Mouse (Mus musculus): Measurements from ENCODE around the gene Pigr. TPM values are rescaled to one million over a fixed set of nuclear protein-coding genes. Genes with fewer than 3 reads are reported as not detected.

Pigr gene
- polyA plus RNA-seq, 1 experiment: 5.1 TPM

DNA sequence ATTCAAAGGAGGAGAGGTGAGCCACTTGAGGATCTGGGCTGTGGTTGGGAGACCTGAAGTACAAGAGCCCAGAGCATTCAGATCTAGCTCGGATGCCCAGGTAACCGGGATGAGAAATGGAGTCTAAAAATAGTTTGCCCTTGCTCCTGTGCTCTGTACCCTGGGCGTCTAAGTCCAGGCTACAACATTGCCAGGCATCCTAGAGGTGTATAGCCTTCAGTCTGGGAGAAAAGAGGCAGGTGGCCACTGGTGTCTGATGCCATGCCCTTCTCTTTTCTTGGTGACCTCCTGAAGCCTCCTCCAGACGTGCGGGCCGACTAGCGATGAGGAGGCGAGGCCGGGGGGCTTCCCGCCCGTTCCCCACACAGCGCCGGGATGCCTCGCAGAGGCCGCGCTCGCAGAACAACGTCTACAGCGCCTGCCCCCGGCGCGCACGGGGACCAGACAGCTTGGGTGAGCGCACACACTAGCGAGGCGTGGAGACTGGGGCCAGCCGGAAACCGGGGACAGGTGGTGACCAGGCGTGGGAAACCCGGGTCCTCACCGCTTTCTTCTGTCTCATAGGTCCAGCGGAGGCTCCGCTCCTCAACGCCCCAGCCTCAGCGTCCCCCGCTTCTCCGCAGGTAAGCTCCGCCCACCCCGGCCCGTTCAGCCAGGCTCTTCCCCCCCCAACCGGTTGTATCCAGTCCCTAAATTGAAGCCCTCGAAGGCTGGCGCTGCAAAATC lies 51.6 kb downstream of the Pigr start:
- DNase-seq (ENCODE audit: low spot score): peak; percentile 29

DNA sequence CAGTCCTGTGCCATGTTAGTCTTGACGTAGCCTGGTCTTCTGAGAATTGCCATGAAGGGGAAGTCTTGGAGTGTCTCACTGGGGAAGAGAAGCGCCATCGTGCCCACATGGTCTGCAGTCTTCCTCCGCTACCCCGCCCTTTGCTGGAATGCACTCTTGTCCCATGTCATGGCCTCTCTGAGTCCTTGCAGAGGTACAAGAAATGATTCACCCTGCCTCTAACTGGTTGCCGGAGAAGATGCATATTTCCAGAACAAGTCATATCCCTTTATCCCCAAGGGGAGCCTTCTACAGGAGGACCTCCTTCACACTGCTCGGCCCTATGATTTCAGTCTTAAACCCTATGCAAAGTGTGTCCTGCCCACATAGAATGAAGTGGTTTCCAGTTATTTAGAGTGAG lies 53.4 kb downstream of the Pigr start:
- DNase-seq (ENCODE audit: low spot score): no peak

DNA sequence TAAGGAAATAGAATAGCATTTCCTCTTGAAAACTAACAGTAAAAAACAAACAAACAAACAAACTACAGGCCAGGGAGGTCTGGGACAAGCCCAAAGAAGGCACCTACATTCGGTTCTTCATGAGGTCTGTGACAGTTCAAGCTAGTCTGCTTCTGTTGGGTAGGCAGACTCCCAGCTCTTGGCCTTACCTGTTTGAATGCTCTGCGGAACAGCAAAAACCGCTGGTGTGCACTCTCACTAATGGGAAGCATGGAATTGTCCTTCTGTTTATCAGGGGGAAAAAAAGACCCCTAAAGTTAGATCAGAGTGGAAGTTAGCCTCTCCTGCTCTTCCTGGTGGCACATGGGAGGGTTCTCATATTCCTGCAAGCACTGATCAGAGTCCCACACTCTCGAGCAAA lies 56.7 kb downstream of the Pigr start:
- no peak for DNase-seq (ENCODE audit: low spot score)

DNA sequence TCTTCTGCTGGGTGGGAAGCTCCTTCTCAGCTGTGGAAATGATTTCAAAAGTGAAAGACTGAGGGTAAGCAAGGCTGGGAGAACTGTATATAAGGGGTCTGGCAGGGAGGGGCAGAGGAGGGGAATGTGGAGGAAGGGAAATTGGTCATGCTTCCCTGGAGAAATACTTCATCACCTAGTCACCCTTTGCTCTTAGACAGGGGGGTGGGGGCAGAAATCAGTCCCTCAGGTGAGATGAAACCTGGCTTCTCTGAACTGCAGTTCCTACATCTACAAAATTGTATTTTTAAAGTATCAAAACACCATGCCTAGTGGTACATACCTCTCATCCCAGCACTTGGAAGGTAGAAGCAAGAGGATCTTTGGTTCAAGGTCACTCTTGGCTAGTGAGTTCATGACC lies 60.9 kb downstream of the Pigr start, which contains the start of gene Il24:
Gene Il24, minus strand, starts transcription at position 101 of the 400 bp plus-strand sequence.
- DNase-seq (ENCODE audit: low spot score): no peak

DNA sequence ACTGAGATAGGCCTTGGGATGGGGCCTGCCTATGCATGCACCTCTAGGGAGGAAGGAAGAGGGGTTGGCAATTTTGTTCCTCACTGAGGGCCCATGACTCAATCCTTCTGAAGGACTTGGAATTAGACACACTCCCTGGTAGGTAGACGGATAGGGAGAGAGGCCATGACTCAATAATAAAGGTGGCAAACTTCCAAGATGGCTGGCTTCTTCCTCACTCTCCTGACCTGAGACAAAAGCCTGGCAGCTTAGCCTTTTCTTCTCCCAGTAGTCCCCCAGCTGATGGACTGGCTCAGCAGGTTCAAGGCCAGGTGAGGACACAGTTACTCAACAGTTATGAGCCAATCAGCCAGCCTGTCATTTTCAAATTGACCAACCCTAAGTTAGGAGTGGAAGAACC lies 66.0 kb downstream of the Pigr start:
- no peak for DNase-seq (ENCODE audit: low spot score)

DNA sequence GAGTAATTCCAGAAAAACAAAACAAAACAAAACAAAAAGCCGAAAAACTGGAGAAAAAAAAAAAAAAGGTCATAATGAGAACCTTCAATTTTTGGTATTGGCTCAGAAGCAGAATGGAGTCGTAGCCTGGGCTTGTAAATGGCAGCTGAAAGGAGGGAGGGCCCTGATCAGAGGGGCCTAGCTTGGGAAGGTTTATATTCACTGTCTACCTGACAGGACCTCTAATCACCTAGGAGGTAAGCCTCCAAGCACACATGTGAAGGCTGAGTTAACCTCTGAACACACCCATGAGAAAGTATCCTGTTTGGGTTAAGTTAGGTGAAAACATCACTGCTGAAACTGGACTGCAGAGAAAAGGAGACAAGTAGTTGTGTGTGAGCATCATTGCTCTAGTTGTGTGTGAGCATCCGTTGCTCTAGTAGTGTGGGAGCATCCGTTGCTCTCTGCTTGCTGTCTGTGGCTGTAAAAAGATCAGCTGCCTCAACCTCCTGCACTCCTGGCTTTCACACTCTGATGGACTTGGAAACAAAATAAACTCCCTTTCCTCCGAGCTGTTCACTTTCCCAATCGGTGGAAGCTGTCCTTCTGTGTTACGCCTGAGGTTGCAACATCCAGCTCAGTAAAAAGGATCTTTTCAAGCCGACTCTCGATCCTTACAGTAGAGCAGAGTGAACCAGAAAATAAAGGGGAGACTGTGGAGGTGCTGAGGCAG lies 67.0 kb downstream of the Pigr start:
- no peak for DNase-seq (ENCODE audit: low spot score)

DNA sequence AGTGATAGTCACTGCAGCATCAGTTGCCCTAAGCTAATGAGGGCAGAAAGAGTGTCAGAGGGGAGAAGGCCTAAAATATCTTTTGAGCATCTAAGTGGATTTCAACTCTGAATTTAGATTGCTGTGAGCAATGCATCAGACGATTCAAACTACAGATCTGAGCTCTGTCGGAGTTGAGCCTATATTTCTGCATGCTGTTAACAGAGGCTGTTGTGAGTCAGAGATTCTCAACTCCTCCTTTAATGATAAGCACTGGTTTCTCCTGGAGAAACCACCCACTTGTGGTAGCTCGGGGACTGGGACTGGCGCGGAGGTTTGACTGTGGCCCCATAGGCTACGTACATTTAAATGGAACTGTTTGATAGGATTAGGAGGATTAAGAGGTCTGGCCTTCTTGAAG lies 68.0 kb downstream of the Pigr start:
- DNase-seq (ENCODE audit: low spot score): no peak

Other genes starting within 250 kb of the Pigr start
- 0.88 and 1.3 TPM in 2 replicates for gene Zp3r, start 197.1 kb upstream of the Pigr start, polyA plus RNA-seq (2012; rRNA removed)
- gene C4bp, start 165.1 kb upstream of the Pigr start, polyA plus RNA-seq (2012; rRNA removed): not detected in 2 replicates
- 0.15 and 0.25 TPM in 2 replicates for gene Gm29427, start 110.9 kb upstream of the Pigr start, polyA plus RNA-seq (2012; rRNA removed)
- 3.9 and 5.0 TPM in 2 replicates for gene Yod1, start 109.4 kb upstream of the Pigr start, polyA plus RNA-seq (2012; rRNA removed)
- 21.9 and 22.9 TPM in 2 replicates for gene Pfkfb2, start 97.4 kb upstream of the Pigr start, polyA plus RNA-seq (2012; rRNA removed)
- gene AA986860, start 94.7 kb upstream of the Pigr start, polyA plus RNA-seq (2012; rRNA removed): 32.6 and 34.6 TPM in 2 replicates
- 6.0 and 8.3 TPM in 2 replicates for gene Fcamr, start 25.8 kb upstream of the Pigr start, polyA plus RNA-seq (2012; rRNA removed)
- gene Fcmr, start 39.0 kb downstream of the Pigr start, polyA plus RNA-seq (2012; rRNA removed): 0.52 and 1.0 TPM in 2 replicates
- not detected in 2 replicates for gene Il24, start 60.8 kb downstream of the Pigr start, polyA plus RNA-seq (2012; rRNA removed)
- gene Il20, start 84.8 kb downstream of the Pigr start, polyA plus RNA-seq (2012; rRNA removed): not detected in 2 replicates
- gene Il19, start 113.4 kb downstream of the Pigr start, polyA plus RNA-seq (2012; rRNA removed): 0.10 TPM in 1 of 2 replicates, not detected in the other
- gene Il10, start 193.2 kb downstream of the Pigr start, polyA plus RNA-seq (2012; rRNA removed): 0.23 and 0.27 TPM in 2 replicates